Mouse (Mus musculus): ENCODE data around the gene Znfx1.

DNA sequence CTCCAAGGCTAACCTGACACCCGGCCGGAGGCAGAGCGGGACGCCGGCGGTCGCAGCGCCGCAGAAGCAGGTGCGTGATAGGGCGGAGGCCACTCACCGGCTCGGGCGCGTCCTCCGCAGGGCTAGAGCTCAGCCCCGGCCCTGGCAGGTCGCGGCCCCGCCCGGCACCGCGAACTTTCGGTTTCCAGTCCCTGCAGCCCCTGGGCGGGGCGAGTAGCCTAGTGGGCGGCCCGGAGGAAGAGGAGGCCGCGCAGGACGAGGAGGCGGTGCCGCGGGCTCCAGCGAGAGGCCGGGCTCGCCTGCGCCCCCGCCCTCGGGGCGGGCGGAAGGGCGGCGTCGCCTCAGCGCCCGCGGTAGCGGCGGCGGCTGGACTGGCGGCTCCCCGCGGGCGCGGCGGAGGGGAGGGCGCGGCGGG, 311 bp downstream of the Znfx1 start:
- TF ChIP-seq CTCF (IDR thresholded peaks at IDR 0.05; ENCODE audit: low read depth): no peak
- no peak for TF ChIP-seq EP300 (IDR thresholded peaks at IDR 0.05; ENCODE audit: low read depth)
